Mouse (Mus musculus) megakaryocyte-erythroid progenitor cell, adult 5-6 weeks (primary cell): ENCODE measurements around the gene Ly86. TPM values are rescaled to one million over a fixed set of nuclear protein-coding genes. Genes with fewer than 3 reads are reported as not detected.

Experiments used
- ATAC-seq: replicated peaks from 2 replicates; pipeline ENCODE4 v1.8.0; 2016; ENCODE audit warnings: mild to moderate bottlenecking, inconsistent platforms; ENCODE audit not compliant: severe bottlenecking, poor library complexity, low FRiP score, low TSS enrichment
- total RNA-seq, 2 experiments: library from RNA; stranded (forward) in 1 of 2; stranded (reverse) in 1 of 2; fragments of 200-1000, 215-1000 nt in 1 of 2; fragments of >200 nt in 1 of 2; fragmentation: Nextera tagmentation in 1 of 2; gene quantifications; 2 replicates each; pipeline ENCODE4 v1.2.3; 2014 to 2017

The Ly86 gene
- total RNA-seq, 2 experiments from 2014 or later = 0.81 to 3.5 TPM

DNA sequence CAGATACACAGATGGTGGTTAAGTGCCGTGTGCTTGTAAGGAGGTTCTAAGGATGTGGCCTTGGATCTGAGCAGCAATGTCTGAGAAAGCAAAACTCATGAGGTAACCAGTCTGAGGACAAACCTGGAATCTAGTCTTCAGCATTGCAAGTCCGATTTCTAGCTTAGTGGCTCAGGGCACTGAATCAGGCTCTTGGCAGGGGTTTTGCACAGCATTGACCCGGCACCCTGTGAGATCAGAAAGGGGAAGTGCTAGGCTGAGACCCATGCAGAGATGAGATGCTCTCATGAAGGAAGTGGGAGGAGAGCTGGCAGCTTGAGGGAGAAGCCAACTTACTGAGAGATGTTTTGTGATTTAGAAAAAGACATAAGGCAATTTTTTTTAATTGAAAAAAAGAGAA lies 106.5 kb downstream of the Ly86 start:
- ATAC-seq = no peak

GRCm38 (mm10) chr13:37452022-37452941 lies 107.3 kb downstream of the Ly86 start:
- ATAC-seq = peak; percentile 87

GRCm38 (mm10) chr13:37453203-37453602 lies 108.2 kb downstream of the Ly86 start:
- peak; percentile 84 for ATAC-seq

GRCm38 (mm10) chr13:37454356-37454755 lies 109.3 kb downstream of the Ly86 start:
- no peak for ATAC-seq

DNA sequence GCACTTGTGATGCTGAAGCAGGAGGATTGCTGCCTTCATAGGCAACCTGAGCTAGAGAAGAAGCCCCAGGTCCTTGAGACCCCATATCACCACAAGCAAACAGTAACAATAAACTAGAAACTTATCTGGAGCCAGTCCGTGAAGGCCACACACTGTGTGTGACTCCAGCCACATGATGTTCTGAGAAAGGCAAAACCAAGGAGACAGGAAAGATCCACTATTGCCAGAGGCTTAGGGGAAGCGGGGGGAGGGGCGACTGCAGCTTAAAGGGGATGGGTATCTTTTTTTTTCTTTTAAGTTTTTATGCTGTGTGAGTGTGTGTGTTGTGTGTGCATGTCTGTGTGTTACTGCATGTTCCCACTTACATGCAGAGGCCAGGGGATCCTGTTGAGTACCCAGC lies 110.6 kb downstream of the Ly86 start:
- ATAC-seq = no peak

DNA sequence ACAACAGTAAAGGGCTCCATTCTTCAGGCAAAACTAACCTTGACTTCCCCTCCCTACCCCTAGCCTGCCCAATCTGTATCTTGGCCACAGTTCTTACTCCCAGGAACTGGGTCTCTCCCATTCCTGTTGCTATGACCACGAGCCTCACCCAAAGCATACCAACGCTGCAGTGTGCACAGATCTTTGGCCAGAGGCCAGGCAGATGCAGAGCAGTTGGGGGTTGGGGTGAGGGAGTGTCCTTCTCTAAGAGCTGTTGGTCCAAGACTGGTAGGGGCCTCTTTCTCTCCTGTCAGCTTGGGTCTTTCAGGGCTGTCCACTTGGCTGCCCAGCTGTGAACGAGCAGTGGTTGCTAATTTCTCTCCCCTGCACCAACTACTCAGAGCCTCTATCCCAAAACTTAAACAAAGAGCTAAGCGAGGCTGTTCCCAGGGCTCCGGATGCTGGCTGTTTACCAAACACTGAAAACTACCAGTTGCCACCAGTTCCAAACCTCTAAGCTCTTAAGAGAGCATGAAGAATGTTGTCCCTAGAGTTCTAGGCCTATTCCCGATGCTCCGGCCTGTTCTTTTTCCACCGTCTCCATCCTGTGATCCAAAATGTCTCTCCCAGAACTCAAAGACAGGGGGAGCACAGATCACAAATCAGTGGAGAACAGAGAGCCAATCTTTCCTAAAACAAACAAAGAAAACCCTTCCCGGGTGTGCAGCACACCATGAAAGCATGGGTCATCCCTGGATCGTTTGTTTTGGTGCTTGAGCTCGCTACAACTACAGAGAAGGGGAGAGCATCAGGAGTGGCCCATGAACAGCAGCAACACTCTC lies 112.2 kb downstream of the Ly86 start:
- 0 out of 2 replicates have a peak, but pooled peaks have one; percentile 3 for ATAC-seq

- no peak for ATAC-seq
Measured at GRCm38 (mm10) chr13:37458557-37458956, 113.5 kb downstream of the Ly86 start.

DNA sequence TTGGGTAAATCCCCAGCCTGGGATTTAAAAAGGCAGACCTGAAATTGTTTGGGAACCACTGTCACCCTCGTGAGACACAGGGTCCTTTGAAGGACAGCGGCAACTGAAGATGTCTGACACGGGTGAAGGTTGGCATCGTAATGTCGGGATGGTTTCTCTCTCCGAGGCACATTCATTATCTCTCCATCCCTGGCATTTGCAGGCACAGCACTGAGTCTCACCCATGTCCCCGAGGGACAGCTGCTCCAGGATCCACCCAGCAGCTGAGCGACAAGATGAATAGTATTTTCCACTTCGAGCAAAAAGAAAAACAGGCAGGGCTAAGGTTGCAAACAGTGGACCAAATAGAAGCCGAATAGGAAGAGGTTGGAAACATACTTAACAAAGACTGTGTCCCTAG lies 114.0 kb downstream of the Ly86 start:
- ATAC-seq = no peak

- ATAC-seq = 0 out of 2 replicates have a peak, but pooled peaks have one; percentile 54
Measured at GRCm38 (mm10) chr13:37459957-37460930, 115.2 kb downstream of the Ly86 start.

DNA sequence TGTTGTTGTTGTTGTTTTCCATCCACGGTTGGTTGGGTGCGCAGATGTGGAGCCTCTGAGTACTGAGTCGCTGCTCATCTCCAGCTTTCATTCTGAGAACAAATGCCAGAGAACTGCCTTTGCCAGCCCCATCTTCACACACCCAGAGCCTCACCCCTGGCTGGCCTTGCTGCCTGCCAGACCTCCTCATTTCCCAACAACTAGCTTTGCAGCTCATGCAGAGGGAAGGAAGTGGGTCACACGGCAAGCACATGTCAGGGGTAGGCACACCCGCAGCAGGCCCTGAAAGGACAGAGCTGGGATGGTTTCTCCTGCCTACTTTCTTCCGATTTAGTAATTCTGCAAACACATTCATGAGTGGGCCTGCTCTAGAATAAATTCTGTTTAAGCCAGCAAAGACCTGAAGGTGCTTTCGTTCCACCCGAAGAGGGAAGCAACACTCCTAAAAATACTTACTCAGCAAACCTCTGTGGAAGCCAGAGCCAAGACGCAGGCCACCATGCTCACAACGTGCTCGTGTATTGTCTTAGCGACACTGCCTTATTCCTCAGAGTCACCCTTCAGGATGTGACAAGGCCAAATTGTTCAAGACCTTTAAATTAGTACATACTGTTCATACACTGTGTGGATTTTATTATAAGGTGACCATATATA lies 117.2 kb downstream of the Ly86 start:
- ATAC-seq = no peak

- ATAC-seq = no peak
Measured at GRCm38 (mm10) chr13:37465710-37466109, 120.7 kb downstream of the Ly86 start.

- peak; percentile 81 for ATAC-seq
Measured at GRCm38 (mm10) chr13:37467795-37468194, 122.8 kb downstream of the Ly86 start.
